Mouse (Mus musculus): ENCODE results near the gene Fzr1. TPM values are rescaled to one million over a fixed set of nuclear protein-coding genes. Genes with fewer than 3 reads are reported as not detected.

Gene Fzr1
- polyA plus RNA-seq, 1 experiment from 2014 or later = 83.0 TPM

DNA sequence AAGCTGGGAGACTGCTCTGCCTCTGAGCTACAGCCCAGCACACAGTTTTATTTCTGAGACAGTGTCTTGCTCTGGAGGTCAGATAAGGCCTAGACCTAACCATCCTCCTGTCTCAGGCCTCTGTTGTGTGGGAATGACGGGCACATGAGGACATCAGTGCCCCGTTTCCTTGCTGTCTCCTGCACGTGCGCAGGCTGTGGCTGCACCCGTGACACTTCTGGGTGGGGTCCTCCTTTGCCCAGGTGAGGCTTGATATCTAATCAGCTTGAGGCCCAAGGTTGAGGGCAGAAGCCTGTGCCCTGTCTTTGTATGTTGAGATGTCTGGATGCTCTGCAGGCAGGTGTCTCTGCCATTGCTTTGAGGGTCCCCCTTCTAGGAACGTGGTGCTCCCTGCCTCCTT lies 14.0 kb upstream of the Fzr1 start:
- Histone ChIP-seq H3K27me3 (ENCODE audit: control insufficient read depth, insufficient read depth, low read length) (no peaks in the 10 kb centered on the region), H3K4me1 (replicated peaks; ENCODE audit: control insufficient read depth, insufficient read depth, low read length) (peaks cover 2% of the 10 kb centered on the region; the same call in 1 of the 2 replicates), H3K4me3 (ENCODE audit: low read depth, low read length) (no peak overlapping the region), H3K36me3 (ENCODE audit: control insufficient read depth, insufficient read depth, low read length) (peaks cover 3% of the 10 kb centered on the region; the same call in 1 of the 2 replicates), H3K9me3 (ENCODE audit: control insufficient read depth, low read length) (no peaks in the 10 kb centered on the region), H3K4me2 (replicated peaks; ENCODE audit: low read depth, low read length) (no peak overlapping the region), H3K9ac (ENCODE audit: low read depth, low read length) (no peak overlapping the region), H3K27ac (ENCODE audit: low read depth, low read length) (no peak overlapping the region)
- 84% methylated on average over 6 of the region's 6 CpGs for WGBS
- DNase-seq (ENCODE audit: low spot score) = no peak
- ATAC-seq (ENCODE audit: low FRiP score) = no peak

DNA sequence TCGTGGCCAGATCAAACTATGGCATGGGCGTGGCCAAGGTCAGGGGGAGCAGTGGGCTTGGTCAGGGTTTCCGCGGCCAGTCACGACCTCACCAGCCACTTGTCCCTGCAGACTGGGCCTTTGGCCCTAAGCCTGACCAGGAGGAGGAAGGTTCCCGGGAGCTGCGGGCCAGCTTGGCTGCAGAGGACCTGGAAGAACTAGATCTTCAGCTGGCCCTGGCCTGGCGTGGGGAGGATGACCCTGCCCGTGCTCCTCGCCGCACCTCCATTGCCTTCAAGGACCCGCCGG lies 12.3 kb upstream of the Fzr1 start:
- no peak for ATAC-seq (ENCODE audit: low FRiP score)
- H3K36me3 ChIP-seq (ENCODE audit: control insufficient read depth, insufficient read depth, low read length) = peaks cover 4% of the 10 kb centered on the region; the same call in 1 of the 2 replicates
- no peak overlapping the region for H3K27ac ChIP-seq (ENCODE audit: low read depth, low read length)
- H3K4me1 ChIP-seq (replicated peaks; ENCODE audit: control insufficient read depth, insufficient read depth, low read length) = peaks cover 2% of the 10 kb centered on the region; the same call in 1 of the 2 replicates
- no peak for DNase-seq (ENCODE audit: low spot score)
- no peak overlapping the region for H3K4me2 ChIP-seq (replicated peaks; ENCODE audit: low read depth, low read length)
- 92% methylated on average over 13 of the region's 13 CpGs for WGBS
- H3K9ac ChIP-seq (ENCODE audit: low read depth, low read length) = no peak overlapping the region
- H3K4me3 ChIP-seq (ENCODE audit: low read depth, low read length) = no peak overlapping the region
- H3K9me3 ChIP-seq (ENCODE audit: control insufficient read depth, low read length) = no peaks in the 10 kb centered on the region
- H3K27me3 ChIP-seq (ENCODE audit: control insufficient read depth, insufficient read depth, low read length) = no peaks in the 10 kb centered on the region

DNA sequence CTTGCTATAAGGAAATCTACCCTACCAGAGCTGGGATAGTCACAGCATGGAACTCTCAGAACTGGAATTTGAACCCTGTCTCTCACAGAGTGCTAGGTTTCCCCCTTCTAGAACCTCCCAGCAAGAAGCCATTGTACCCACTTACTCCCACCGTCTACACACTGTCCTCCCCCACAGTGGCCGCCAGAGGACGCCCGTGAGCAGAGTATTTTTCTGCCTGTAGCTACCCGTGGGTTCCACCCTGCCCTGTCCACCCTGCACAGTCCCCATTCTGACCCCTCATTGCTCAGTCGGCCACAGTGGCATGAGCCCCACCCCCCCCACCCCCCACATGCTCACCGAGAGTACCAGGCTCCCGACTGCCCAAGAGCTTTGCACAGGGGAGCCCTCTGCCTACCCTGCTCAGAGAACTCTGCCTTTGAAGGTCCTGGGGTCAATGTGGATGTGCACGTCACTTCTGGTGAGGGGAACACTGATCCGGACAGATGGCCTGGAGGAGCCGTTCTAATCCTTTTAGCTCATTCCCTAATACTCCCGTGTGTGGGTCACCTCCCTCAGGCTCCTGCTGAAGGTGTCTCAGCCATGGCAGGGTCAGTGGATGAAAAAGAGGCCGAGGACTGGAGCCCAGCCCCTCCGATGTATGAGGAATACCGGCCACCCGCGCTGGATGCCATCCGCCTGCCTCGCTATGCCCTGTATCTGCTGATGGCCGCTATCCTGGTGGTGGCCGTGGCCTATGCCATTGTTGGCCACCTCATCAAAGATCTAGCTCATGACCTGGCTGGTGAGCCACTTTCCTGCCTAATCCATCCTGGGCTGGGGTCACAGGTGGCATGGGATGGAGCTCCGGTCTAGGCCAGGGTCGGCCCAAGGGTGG lies 11.7 kb upstream of the Fzr1 start:
- ATAC-seq (ENCODE audit: low FRiP score) (peak; percentile 31; the same call in 1 of the 2 replicates), DNase-seq (ENCODE audit: low spot score) (peak; percentile 81)
- Histone ChIP-seq H3K9me3 (ENCODE audit: control insufficient read depth, low read length) (no peaks in the 10 kb centered on the region), H3K4me3 (ENCODE audit: low read depth, low read length) (no peak overlapping the region), H3K9ac (ENCODE audit: low read depth, low read length) (no peak overlapping the region), H3K4me2 (replicated peaks; ENCODE audit: low read depth, low read length) (no peak overlapping the region), H3K27me3 (ENCODE audit: control insufficient read depth, insufficient read depth, low read length) (no peaks in the 10 kb centered on the region), H3K36me3 (ENCODE audit: control insufficient read depth, insufficient read depth, low read length) (peaks cover 4% of the 10 kb centered on the region; the same call in 1 of the 2 replicates), H3K27ac (ENCODE audit: low read depth, low read length) (no peak overlapping the region), H3K4me1 (replicated peaks; ENCODE audit: control insufficient read depth, insufficient read depth, low read length) (peaks cover 7% of the 10 kb centered on the region; the same call in 1 of the 2 replicates)
- WGBS = 62% methylated on average over 23 of the region's 23 CpGs

DNA sequence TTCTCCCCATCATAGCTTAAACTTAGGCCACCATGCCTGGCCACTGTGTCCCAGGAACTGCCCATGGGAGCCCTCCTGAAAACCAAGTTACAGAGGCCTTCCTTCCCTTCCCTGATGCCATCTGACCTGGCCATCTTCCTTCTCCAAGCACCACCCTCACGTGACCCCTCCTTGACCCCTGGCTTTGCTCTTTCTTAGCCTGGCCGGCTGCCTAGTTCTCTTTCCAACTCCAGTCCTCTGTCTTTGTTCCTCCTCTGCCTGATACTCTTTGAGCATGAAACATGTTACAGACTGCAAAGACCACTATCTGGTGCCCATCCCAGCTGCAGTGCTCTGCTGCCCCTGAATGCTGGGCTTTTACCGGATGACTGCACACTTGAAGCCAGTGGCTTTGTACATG lies 11.1 kb upstream of the Fzr1 start:
- no peaks in the 10 kb centered on the region for H3K9me3 ChIP-seq (ENCODE audit: control insufficient read depth, low read length)
- H3K4me3 ChIP-seq (ENCODE audit: low read depth, low read length) = no peak overlapping the region
- peaks cover 4% of the 10 kb centered on the region; the same call in 1 of the 2 replicates for H3K36me3 ChIP-seq (ENCODE audit: control insufficient read depth, insufficient read depth, low read length)
- DNase-seq (ENCODE audit: low spot score) (no peak), ATAC-seq (ENCODE audit: low FRiP score) (no peak)
- no peak overlapping the region for H3K9ac ChIP-seq (ENCODE audit: low read depth, low read length)
- no peak overlapping the region for H3K4me2 ChIP-seq (replicated peaks; ENCODE audit: low read depth, low read length)
- no peak overlapping the region for H3K27ac ChIP-seq (ENCODE audit: low read depth, low read length)
- no peaks in the 10 kb centered on the region for H3K27me3 ChIP-seq (ENCODE audit: control insufficient read depth, insufficient read depth, low read length)
- WGBS = 42% methylated on average over 3 of the region's 3 CpGs
- H3K4me1 ChIP-seq (replicated peaks; ENCODE audit: control insufficient read depth, insufficient read depth, low read length) = peaks cover 10% of the 10 kb centered on the region; the same call in 1 of the 2 replicates

DNA sequence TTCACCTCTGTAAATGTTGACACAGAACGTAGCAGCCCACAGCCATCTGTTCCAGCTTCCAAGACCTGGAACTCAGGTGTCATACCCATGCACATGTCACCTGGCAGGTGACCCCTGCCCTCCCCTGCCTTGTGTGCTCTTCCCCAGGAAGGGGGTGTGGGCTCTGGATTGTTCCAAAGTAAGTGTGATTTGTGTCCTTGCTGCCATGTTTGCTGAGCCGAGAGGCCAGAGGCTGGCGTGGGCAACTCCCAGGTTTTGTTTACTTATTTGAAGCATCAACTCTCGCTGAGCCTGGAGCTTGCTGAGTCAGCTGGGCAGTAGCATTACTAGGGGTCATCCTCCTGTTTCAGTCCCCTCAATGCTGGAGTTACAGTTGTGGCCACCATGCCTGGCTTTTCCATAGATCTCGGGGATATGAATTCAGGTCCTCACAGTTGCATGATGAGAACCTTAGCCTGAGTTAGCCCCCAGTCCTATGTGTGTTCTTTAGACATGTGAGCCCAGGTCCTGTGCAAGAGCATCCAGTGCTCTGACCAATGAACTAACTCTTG lies 10.3 kb upstream of the Fzr1 start, which contains the start of gene Gm48552:
Gene Gm48552 (plus strand): TSS at position 501 of the 551 bp plus-strand sequence.
- Histone ChIP-seq H3K4me1 (replicated peaks; ENCODE audit: control insufficient read depth, insufficient read depth, low read length) (peaks cover 10% of the 10 kb centered on the region; the same call in 1 of the 2 replicates), H3K9me3 (ENCODE audit: control insufficient read depth, low read length) (no peaks in the 10 kb centered on the region), H3K4me2 (replicated peaks; ENCODE audit: low read depth, low read length) (no peak within 1 kb of the TSS), H3K9ac (ENCODE audit: low read depth, low read length) (no peak within 1 kb of the TSS), H3K27me3 (ENCODE audit: control insufficient read depth, insufficient read depth, low read length) (no peaks in the 10 kb centered on the region), H3K4me3 (ENCODE audit: low read depth, low read length) (no peak within 1 kb of the TSS), H3K36me3 (ENCODE audit: control insufficient read depth, insufficient read depth, low read length) (peaks cover 4% of the 10 kb centered on the region; the same call in 1 of the 2 replicates), H3K27ac (ENCODE audit: low read depth, low read length) (no peak within 1 kb of the TSS)
- no peak for DNase-seq (ENCODE audit: low spot score)
- no peak for ATAC-seq (ENCODE audit: low FRiP score)
- 90% methylated on average over 5 of the region's 5 CpGs for WGBS

DNA sequence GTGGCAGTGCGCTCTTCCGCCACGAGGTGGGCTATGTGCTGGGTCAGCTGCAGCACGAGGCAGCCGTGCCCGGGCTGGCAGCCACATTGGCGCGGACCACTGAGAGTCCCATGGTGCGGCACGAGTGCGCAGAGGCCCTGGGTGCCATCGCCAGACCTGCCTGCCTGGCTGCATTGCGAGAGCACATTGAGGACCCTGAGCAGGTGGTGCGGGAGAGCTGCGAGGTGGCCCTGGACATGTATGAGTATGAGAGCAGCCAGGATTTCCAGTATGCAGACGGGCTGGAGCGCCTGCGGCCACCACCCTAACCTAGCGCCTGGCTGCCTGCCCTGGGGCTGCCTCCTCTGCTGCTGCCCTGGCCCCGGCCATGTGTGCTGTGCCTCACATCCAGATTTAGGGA lies 9.4 kb upstream of the Fzr1 start:
- Histone ChIP-seq H3K9me3 (ENCODE audit: control insufficient read depth, low read length) (no peaks in the 10 kb centered on the region), H3K27me3 (ENCODE audit: control insufficient read depth, insufficient read depth, low read length) (no peaks in the 10 kb centered on the region), H3K4me1 (replicated peaks; ENCODE audit: control insufficient read depth, insufficient read depth, low read length) (peaks cover 8% of the 10 kb centered on the region; the same call in 1 of the 2 replicates), H3K9ac (ENCODE audit: low read depth, low read length) (no peak overlapping the region), H3K4me2 (replicated peaks; ENCODE audit: low read depth, low read length) (no peak overlapping the region), H3K4me3 (ENCODE audit: low read depth, low read length) (no peak overlapping the region), H3K36me3 (ENCODE audit: control insufficient read depth, insufficient read depth, low read length) (peaks cover 4% of the 10 kb centered on the region; the same call in 1 of the 2 replicates), H3K27ac (ENCODE audit: low read depth, low read length) (no peak overlapping the region)
- 96% methylated on average over 20 of the region's 20 CpGs for WGBS
- no peak for DNase-seq (ENCODE audit: low spot score)
- no peak for ATAC-seq (ENCODE audit: low FRiP score)

DNA sequence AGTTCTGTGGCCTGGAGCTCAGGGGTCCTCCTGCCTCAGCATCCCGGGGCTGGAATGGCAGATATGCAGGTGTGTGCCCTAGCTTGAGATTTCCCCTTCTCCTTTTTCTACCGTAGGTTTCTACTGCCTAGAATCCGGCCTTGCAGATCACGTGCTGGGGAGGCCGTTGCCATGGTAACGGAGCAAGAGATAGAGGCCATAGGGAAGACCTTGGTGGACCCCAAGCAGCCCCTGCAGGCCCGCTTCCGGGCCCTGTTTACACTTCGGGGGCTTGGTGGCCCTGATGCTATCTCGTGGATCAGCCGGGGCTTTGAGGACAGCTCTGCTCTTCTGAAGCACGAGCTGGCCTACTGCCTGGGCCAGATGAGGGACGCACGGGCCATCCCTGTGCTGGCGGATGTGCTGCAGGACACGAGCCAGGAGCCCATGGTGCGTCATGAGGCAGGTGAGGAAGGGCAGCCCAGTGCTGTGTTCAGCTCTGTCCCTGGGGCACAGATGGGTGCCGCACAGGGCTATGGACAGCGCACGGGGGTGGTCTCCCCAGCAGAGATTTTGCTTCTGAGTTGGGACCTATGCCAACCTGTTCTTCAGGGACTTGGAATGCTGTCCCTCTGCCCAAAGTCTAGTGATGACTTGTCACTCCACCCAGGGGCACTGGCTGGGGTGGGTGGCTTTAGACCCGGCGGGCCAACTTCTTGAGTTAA lies 7.4 kb upstream of the Fzr1 start:
- Histone ChIP-seq H3K4me2 (replicated peaks; ENCODE audit: low read depth, low read length) (no peak overlapping the region; the same call in 1 of the 2 replicates), H3K4me3 (ENCODE audit: low read depth, low read length) (no peak overlapping the region; the same call in 1 of the 2 replicates), H3K9ac (ENCODE audit: low read depth, low read length) (no peak overlapping the region), H3K27ac (ENCODE audit: low read depth, low read length) (no peak overlapping the region), H3K4me1 (replicated peaks; ENCODE audit: control insufficient read depth, insufficient read depth, low read length) (peaks cover 8% of the 10 kb centered on the region; the same call in 1 of the 2 replicates), H3K36me3 (ENCODE audit: control insufficient read depth, insufficient read depth, low read length) (peaks cover 4% of the 10 kb centered on the region; the same call in 1 of the 2 replicates), H3K9me3 (ENCODE audit: control insufficient read depth, low read length) (no peaks in the 10 kb centered on the region), H3K27me3 (ENCODE audit: control insufficient read depth, insufficient read depth, low read length) (no peaks in the 10 kb centered on the region)
- WGBS = 84% methylated on average over 22 of the region's 22 CpGs
- ATAC-seq (ENCODE audit: low FRiP score) (no peak), DNase-seq (ENCODE audit: low spot score) (no peak)

DNA sequence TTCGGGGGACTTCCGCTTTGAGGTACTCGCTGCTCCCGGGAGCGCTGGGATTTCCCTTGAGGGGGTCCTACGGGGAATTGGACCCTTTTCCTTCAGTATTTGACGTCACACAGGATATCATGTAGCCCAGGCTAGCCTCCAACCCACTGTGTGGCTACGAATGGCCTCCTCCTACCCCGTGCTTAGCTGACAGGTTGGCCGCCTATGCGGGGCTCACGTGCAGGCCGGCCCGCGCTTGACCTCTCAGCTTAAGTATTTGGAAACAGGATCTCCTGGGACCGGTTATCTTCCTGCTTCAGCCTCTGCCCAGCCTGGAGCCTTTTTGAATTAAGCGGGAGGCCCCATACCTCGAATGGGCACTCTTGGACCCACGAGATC lies 6.3 kb upstream of the Fzr1 start:
- DNase-seq (ENCODE audit: low spot score) (no peak), ATAC-seq (ENCODE audit: low FRiP score) (peak; percentile 36)
- peaks cover 8% of the 10 kb centered on the region; the same call in 1 of the 2 replicates for H3K4me1 ChIP-seq (replicated peaks; ENCODE audit: control insufficient read depth, insufficient read depth, low read length)
- H3K27ac ChIP-seq (ENCODE audit: low read depth, low read length) = peak overlapping the region; percentile 72; the same call in 1 of the 2 replicates
- peak overlapping the region; percentile 96 for H3K4me3 ChIP-seq (ENCODE audit: low read depth, low read length)
- H3K9me3 ChIP-seq (ENCODE audit: control insufficient read depth, low read length) = no peaks in the 10 kb centered on the region
- 1% methylated on average over 19 of the region's 19 CpGs for WGBS
- peak overlapping the region; percentile 91 for H3K4me2 ChIP-seq (replicated peaks; ENCODE audit: low read depth, low read length)
- peak overlapping the region; percentile 85 for H3K9ac ChIP-seq (ENCODE audit: low read depth, low read length)
- H3K27me3 ChIP-seq (ENCODE audit: control insufficient read depth, insufficient read depth, low read length) = no peaks in the 10 kb centered on the region
- H3K36me3 ChIP-seq (ENCODE audit: control insufficient read depth, insufficient read depth, low read length) = peaks cover 4% of the 10 kb centered on the region; the same call in 1 of the 2 replicates
